Mouse (Mus musculus) stomach, embryonic 15.5 days (tissue): ENCODE results near the gene Ranbp6. TPM values are rescaled to one million over a fixed set of nuclear protein-coding genes. Genes with fewer than 3 reads are reported as not detected.

Source experiments
- ATAC-seq: fragments of 200-750 bp; cut with Nextera tagmentation; 2 replicates; pipeline ENCODE4 v1.8.0; 2017; ENCODE audit warnings: low read depth, moderate number of reproducible peaks, moderate TSS enrichment; ENCODE audit not compliant: insufficient read depth, low FRiP score
- H3K27ac ChIP-seq: fragments of 300-500 bp; sonication (generic); 2 replicates; pipeline ENCODE4 v1.5.1; 2015; ENCODE audit warnings: mild to moderate bottlenecking, inconsistent platforms
- H3K27me3 ChIP-seq: fragments of 300-500 bp; sonication (generic); replicated peaks from 2 replicates; pipeline ENCODE4 v1.6.1; 2015; ENCODE audit warnings: inconsistent platforms
- H3K36me3 ChIP-seq: fragments of 300-500 bp; sonication (generic); 2 replicates; pipeline ENCODE4 v1.6.1; 2015; ENCODE audit warnings: inconsistent platforms
- H3K4me1 ChIP-seq: fragments of 300-500 bp; sonication (generic); 2 replicates; pipeline ENCODE4 v1.6.1; 2015; ENCODE audit warnings: inconsistent platforms
- H3K4me2 ChIP-seq: fragments of 300-500 bp; sonication (generic); 2 replicates; pipeline ENCODE4 v1.6.1; 2015; ENCODE audit warnings: mild to moderate bottlenecking, inconsistent platforms
- H3K4me3 ChIP-seq: fragments of 300-500 bp; sonication (generic); replicated peaks from 2 replicates; pipeline ENCODE4 v1.5.1; 2015; ENCODE audit warnings: inconsistent platforms
- H3K9ac ChIP-seq: fragments of 300-500 bp; sonication (generic); 2 replicates; pipeline ENCODE4 v1.6.1; 2015; ENCODE audit warnings: inconsistent platforms
- H3K9me3 ChIP-seq: fragments of 300-500 bp; sonication (generic); 2 replicates; pipeline ENCODE4 v1.6.1; 2016; ENCODE audit warnings: inconsistent platforms
- WGBS: fragments of 180-500 bp; shearing (Covaris S2); methylation state at CpG from one replicate; pipeline ENCODE4 v1.1.7; 2015; 5-methylcytosine and 5-hydroxymethylcytosine counted together
- polyA plus RNA-seq: library from polyadenylated mRNA; unstranded; fragments of >200 nt; fragmentation: Nextera tagmentation; extraction: Ambion mirVana; gene quantifications from 2 replicates; pipeline ENCODE4 v1.2.1, GENCODE M21; 2015

Ranbp6 gene
- polyA plus RNA-seq = 14.4 and 15.7 TPM in 2 replicates

- Histone ChIP-seq H3K27ac (no peak within 1 kb of the TSS), H3K4me2 (peak within 1 kb of the TSS; percentile 63)
Measured at GRCm38 (mm10) chr19:29812581-29813460, at the start of gene Ranbp6. TSS of gene Ranbp6 (minus strand) at chr19:29812974.

GRCm38 (mm10) chr19:29860816-29861215, 48.0 kb upstream of the Ranbp6 start:
- ATAC-seq = no peak
- no peaks in the 10 kb centered on the region for H3K27me3 ChIP-seq
- no peak overlapping the region for H3K4me2 ChIP-seq
- no peak overlapping the region for H3K27ac ChIP-seq
- no peaks in the 10 kb centered on the region for H3K36me3 ChIP-seq
- no peak overlapping the region for H3K9ac ChIP-seq
- WGBS = 90% methylated on average over 4 of the region's 4 CpGs
- H3K4me3 ChIP-seq = no peak overlapping the region
- no peaks in the 10 kb centered on the region for H3K4me1 ChIP-seq
- H3K9me3 ChIP-seq = no peaks in the 10 kb centered on the region

More at GRCm38 (mm10) chr19:29812581-29813460, at the start of gene Ranbp6:
- ATAC-seq = peak; percentile 96
- Histone ChIP-seq H3K4me3 (peak within 1 kb of the TSS; percentile 75), H3K9me3 (no peaks in the 10 kb centered on the region), H3K36me3 (peaks cover 7% of the 10 kb centered on the region), H3K27me3 (no peaks in the 10 kb centered on the region), H3K9ac (peak within 1 kb of the TSS; percentile 42; the same call in 1 of the 2 replicates), H3K4me1 (peaks cover 8% of the 10 kb centered on the region; the same call in 1 of the 2 replicates)
- WGBS = 2% methylated on average over 47 of the region's 47 CpGs

- no peak for ATAC-seq
- H3K9me3 ChIP-seq = no peaks in the 10 kb centered on the region
- H3K27ac ChIP-seq = no peak overlapping the region
- WGBS = 80% methylated on average over 5 of the region's 5 CpGs
- H3K4me1 ChIP-seq = no peaks in the 10 kb centered on the region
- no peak overlapping the region for H3K9ac ChIP-seq
- H3K36me3 ChIP-seq = no peaks in the 10 kb centered on the region
- no peak overlapping the region for H3K4me3 ChIP-seq
- H3K4me2 ChIP-seq = no peak overlapping the region
- H3K27me3 ChIP-seq = no peaks in the 10 kb centered on the region
Measured at GRCm38 (mm10) chr19:29857267-29857666, 44.5 kb upstream of the Ranbp6 start.

- Histone ChIP-seq H3K27me3 (no peaks in the 10 kb centered on the region), H3K36me3 (no peaks in the 10 kb centered on the region), H3K9me3 (no peaks in the 10 kb centered on the region), H3K4me2 (no peak overlapping the region), H3K4me3 (no peak overlapping the region), H3K27ac (no peak overlapping the region), H3K4me1 (no peaks in the 10 kb centered on the region), H3K9ac (no peak overlapping the region)
- 84% methylated on average over 5 of the region's 5 CpGs for WGBS
- ATAC-seq = no peak
Measured at GRCm38 (mm10) chr19:29853711-29854110, 40.9 kb upstream of the Ranbp6 start.

GRCm38 (mm10) chr19:29851036-29851690, 38.4 kb upstream of the Ranbp6 start:
- H3K4me3 ChIP-seq = no peak overlapping the region
- no peak overlapping the region for H3K27ac ChIP-seq
- H3K36me3 ChIP-seq = no peaks in the 10 kb centered on the region
- no peaks in the 10 kb centered on the region for H3K9me3 ChIP-seq
- no peak for ATAC-seq
- H3K9ac ChIP-seq = no peak overlapping the region
- H3K4me1 ChIP-seq = no peaks in the 10 kb centered on the region
- no peak overlapping the region for H3K4me2 ChIP-seq
- H3K27me3 ChIP-seq = no peaks in the 10 kb centered on the region
- 60% methylated on average over 12 of the region's 12 CpGs for WGBS

- no peaks in the 10 kb centered on the region for H3K4me1 ChIP-seq
- ATAC-seq = no peak
- H3K27ac ChIP-seq = no peak overlapping the region
- no peaks in the 10 kb centered on the region for H3K27me3 ChIP-seq
- H3K9me3 ChIP-seq = no peaks in the 10 kb centered on the region
- H3K9ac ChIP-seq = no peak overlapping the region
- 83% methylated on average over 11 of the region's 11 CpGs for WGBS
- no peak overlapping the region for H3K4me2 ChIP-seq
- H3K4me3 ChIP-seq = no peak overlapping the region
- no peaks in the 10 kb centered on the region for H3K36me3 ChIP-seq
Measured at GRCm38 (mm10) chr19:29849924-29850551, 37.3 kb upstream of the Ranbp6 start.

DNA sequence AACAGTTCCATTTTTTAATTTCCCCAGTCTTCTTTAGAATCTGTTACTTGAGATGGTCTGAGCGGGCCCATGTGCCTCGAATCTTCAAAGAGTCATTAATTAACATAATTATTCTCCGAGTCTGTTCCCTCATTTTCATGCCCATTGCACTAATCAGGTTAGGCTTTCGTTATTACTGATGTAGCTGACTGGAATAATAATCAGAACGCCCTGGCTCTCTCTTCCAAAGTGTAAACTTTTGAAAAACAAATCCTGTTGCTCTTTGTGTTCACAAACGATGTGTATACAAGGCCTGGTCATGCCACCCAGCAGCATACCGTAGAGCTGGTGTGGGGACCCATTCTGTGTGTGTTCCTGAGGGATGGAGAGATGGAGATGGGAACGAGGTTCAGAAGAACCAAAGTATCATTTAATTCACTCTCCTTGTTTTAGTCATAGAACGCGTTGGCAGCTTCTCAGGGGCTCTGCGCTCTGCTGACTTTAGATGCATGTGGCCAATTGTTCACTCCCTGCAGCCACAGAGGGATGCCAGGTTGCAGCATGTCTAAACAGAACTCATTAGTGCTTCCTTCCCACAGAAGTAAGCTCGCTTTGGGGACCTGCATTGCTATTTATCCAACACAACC, 31.4 kb upstream of the Ranbp6 start:
- Histone ChIP-seq H3K27ac (peak overlapping the region; percentile 60), H3K9me3 (no peaks in the 10 kb centered on the region), H3K9ac (no peak overlapping the region), H3K4me1 (no peaks in the 10 kb centered on the region), H3K4me2 (no peak overlapping the region), H3K27me3 (no peaks in the 10 kb centered on the region), H3K4me3 (no peak overlapping the region), H3K36me3 (no peaks in the 10 kb centered on the region)
- no peak for ATAC-seq
- WGBS = 71% methylated on average over 12 of the region's 12 CpGs

DNA sequence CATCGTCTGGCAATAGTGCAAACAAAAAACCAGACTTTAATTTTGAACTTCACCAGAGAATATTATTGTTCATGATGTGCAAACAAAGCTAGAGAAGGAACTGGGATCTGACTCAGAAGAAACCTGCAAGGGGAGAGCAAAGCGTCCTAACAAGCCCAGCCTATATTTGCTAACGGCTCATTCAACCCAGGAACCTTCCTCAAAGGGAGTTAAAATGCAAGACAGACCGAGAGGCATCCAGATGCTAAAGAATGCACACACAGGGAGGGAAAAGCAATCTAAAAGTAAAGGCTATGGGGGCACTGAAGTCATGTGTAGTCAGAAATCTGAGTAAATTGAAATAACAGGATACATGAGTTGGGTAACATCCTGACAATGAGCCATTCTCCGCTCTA, 30.9 kb upstream of the Ranbp6 start:
- ATAC-seq = no peak
- no peaks in the 10 kb centered on the region for H3K4me1 ChIP-seq
- H3K4me2 ChIP-seq = no peak overlapping the region
- no peaks in the 10 kb centered on the region for H3K9me3 ChIP-seq
- no peak overlapping the region for H3K4me3 ChIP-seq
- H3K27me3 ChIP-seq = no peaks in the 10 kb centered on the region
- 31% methylated on average over 5 of the region's 5 CpGs for WGBS
- peak overlapping the region; percentile 60 for H3K27ac ChIP-seq
- H3K9ac ChIP-seq = no peak overlapping the region
- H3K36me3 ChIP-seq = no peaks in the 10 kb centered on the region

GRCm38 (mm10) chr19:29842973-29843372, 30.2 kb upstream of the Ranbp6 start:
- 72% methylated on average over 8 of the region's 8 CpGs for WGBS
- no peak for ATAC-seq
- no peaks in the 10 kb centered on the region for H3K4me1 ChIP-seq
- no peaks in the 10 kb centered on the region for H3K9me3 ChIP-seq
- no peaks in the 10 kb centered on the region for H3K36me3 ChIP-seq
- H3K9ac ChIP-seq = no peak overlapping the region
- H3K27me3 ChIP-seq = no peaks in the 10 kb centered on the region
- H3K4me2 ChIP-seq = no peak overlapping the region
- H3K27ac ChIP-seq = peak overlapping the region; percentile 57; the same call in 1 of the 2 replicates
- H3K4me3 ChIP-seq = no peak overlapping the region

DNA sequence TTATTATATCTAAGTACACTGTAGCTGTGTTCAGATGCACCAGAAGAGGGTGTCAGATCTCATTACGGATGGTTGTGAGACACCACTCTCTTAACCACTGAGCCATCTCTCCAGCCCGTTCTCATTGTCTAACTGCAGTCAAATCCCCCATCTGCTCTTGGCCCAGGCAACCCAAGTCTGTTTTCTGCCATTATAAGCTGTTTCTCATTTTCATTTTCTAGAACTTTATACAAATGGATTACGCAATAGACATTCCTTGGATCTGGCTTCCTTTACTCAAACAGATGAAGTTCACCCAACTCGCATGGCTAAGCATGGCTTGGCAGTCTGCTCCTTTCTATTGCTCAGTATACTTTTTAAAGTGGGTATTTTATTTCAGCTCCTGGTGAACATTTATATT, 27.9 kb upstream of the Ranbp6 start:
- H3K4me2 ChIP-seq = no peak overlapping the region
- H3K27ac ChIP-seq = no peak overlapping the region
- no peaks in the 10 kb centered on the region for H3K4me1 ChIP-seq
- no peaks in the 10 kb centered on the region for H3K9me3 ChIP-seq
- WGBS = 70% methylated on average over 4 of the region's 4 CpGs
- no peak overlapping the region for H3K9ac ChIP-seq
- H3K27me3 ChIP-seq = no peaks in the 10 kb centered on the region
- no peaks in the 10 kb centered on the region for H3K36me3 ChIP-seq
- ATAC-seq = no peak
- no peak overlapping the region for H3K4me3 ChIP-seq

GRCm38 (mm10) chr19:29838636-29839135, 25.9 kb upstream of the Ranbp6 start:
- H3K4me3 ChIP-seq = no peak overlapping the region
- no peaks in the 10 kb centered on the region for H3K36me3 ChIP-seq
- WGBS = 78% methylated on average over 3 of the region's 3 CpGs
- no peak overlapping the region for H3K27ac ChIP-seq
- no peak overlapping the region for H3K9ac ChIP-seq
- no peak for ATAC-seq
- no peaks in the 10 kb centered on the region for H3K4me1 ChIP-seq
- H3K4me2 ChIP-seq = no peak overlapping the region
- H3K9me3 ChIP-seq = no peaks in the 10 kb centered on the region
- no peaks in the 10 kb centered on the region for H3K27me3 ChIP-seq
